Mouse (Mus musculus) limb, embryonic 15.5 days (tissue): ENCODE results near the gene 1700047I17Rik2. TPM values are rescaled to one million over a fixed set of nuclear protein-coding genes. Genes with fewer than 3 reads are reported as not detected.
"Not testable (repeated sequence)": the region's sequence is repeated elsewhere in the genome, so short reads cannot be mapped to it uniquely, and the experiment has no call there.

Experiments
- ATAC-seq: fragments of 200-750 bp; cut with Nextera tagmentation; 2 replicates; pipeline ENCODE4 v1.8.0; 2017; ENCODE audit warnings: low read depth, moderate TSS enrichment; ENCODE audit not compliant: insufficient number of reproducible peaks, low FRiP score, low TSS enrichment
- H3K27ac ChIP-seq: fragments of 300-500 bp; sonication (generic); 2 replicates; pipeline ENCODE4 v1.5.1; 2015; ENCODE audit warnings: moderate library complexity, mild to moderate bottlenecking, inconsistent platforms
- H3K27me3 ChIP-seq: fragments of 300-500 bp; sonication (generic); 2 replicates; pipeline ENCODE4 v1.6.1; 2015; ENCODE audit warnings: inconsistent platforms
- H3K36me3 ChIP-seq: fragments of 300-500 bp; sonication (generic); 2 replicates; pipeline ENCODE4 v1.6.1; 2015; ENCODE audit warnings: inconsistent platforms
- H3K4me1 ChIP-seq: fragments of 300-500 bp; sonication (generic); 2 replicates; pipeline ENCODE4 v1.6.1; 2015; ENCODE audit warnings: inconsistent platforms
- H3K4me2 ChIP-seq: fragments of 300-500 bp; sonication (generic); 2 replicates; pipeline ENCODE4 v1.6.1; 2015; ENCODE audit warnings: mild to moderate bottlenecking, inconsistent platforms
- H3K4me3 ChIP-seq: fragments of 300-500 bp; sonication (generic); 2 replicates; pipeline ENCODE4 v1.5.1; 2015; ENCODE audit warnings: mild to moderate bottlenecking, inconsistent platforms
- H3K9ac ChIP-seq: fragments of 300-500 bp; sonication (generic); 2 replicates; pipeline ENCODE4 v1.6.1; 2015; ENCODE audit warnings: inconsistent platforms
- H3K9me3 ChIP-seq: fragments of 300-500 bp; sonication (generic); 2 replicates; pipeline ENCODE4 v1.6.1; 2016; ENCODE audit warnings: inconsistent platforms
- WGBS: fragments of 180-500 bp; shearing (Covaris S2); methylation state at CpG from one replicate; pipeline ENCODE4 v1.1.7; 2015; 5-methylcytosine and 5-hydroxymethylcytosine counted together
- polyA plus RNA-seq: library from polyadenylated mRNA; unstranded; fragments of >200 nt; fragmentation: Nextera tagmentation; extraction: Ambion mirVana; gene quantifications from 2 replicates; pipeline ENCODE4 v1.2.1, GENCODE M21; 2015

Gene 1700047I17Rik2
- 0.35 TPM in 1 of 2 replicates, not detected in the other for polyA plus RNA-seq

DNA sequence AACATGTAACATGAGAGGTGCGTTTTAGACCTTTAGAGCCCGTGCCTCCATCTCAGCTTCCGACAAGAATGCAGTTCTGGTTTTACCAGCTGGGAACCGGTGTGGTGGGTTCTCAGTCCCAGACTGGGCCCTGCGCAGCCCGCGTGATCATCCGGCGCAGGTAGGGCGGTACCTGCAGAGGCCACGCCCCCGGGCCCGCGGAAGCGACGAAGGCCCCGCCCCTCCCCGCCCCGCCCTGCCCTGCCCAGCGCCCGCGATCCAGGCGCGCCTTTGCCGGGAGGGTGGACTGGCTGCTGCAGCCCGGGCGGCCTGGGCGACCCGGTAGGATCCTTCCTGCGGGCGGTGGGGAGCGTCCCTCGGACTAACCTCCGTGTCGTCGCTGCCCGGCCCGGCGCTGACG is at the start of gene 1700047I17Rik2:
Gene 1700047I17Rik2, plus strand, starts transcription at position 287 of the 400 bp plus-strand sequence.
- no CpG with 5 or more reads among the region's 40 CpGs for WGBS
- H3K9ac ChIP-seq, H3K4me1 ChIP-seq, H3K4me2 ChIP-seq, H3K4me3 ChIP-seq, H3K36me3 ChIP-seq, H3K9me3 ChIP-seq, H3K27ac ChIP-seq, H3K27me3 ChIP-seq: not testable (repeated sequence)
- peak; percentile 93 for ATAC-seq

GRCm38 (mm10) chr12:55154559-55155448 is 44.6 kb upstream of the 1700047I17Rik2 start, which contains the start of gene Srp54b:
Gene Srp54b, plus strand, starts transcription at chr12:55155104.
- not testable (repeated sequence) for H3K27me3 ChIP-seq, H3K4me2 ChIP-seq, H3K36me3 ChIP-seq, H3K4me1 ChIP-seq, H3K9ac ChIP-seq, H3K27ac ChIP-seq, H3K9me3 ChIP-seq
- peak within 1 kb of the TSS; percentile 30 for H3K4me3 ChIP-seq
- ATAC-seq, result peak; percentile 97
- whole genome bisulfite sequencing, result no CpG with 5 or more reads among the region's 57 CpGs

- H3K27ac ChIP-seq, H3K9ac ChIP-seq, H3K27me3 ChIP-seq, H3K4me2 ChIP-seq, H3K9me3 ChIP-seq, H3K36me3 ChIP-seq, H3K4me1 ChIP-seq: not testable (repeated sequence)
- WGBS, result under 1% methylated on average over 12 of the region's 24 CpGs
- peak overlapping the region; percentile 30 for H3K4me3 ChIP-seq
- peak; percentile 43 for ATAC-seq
Observed at GRCm38 (mm10) chr12:55155449-55155783, 44.0 kb upstream of the 1700047I17Rik2 start.

GRCm38 (mm10) chr12:55167034-55167557 is 32.3 kb upstream of the 1700047I17Rik2 start:
- not testable (repeated sequence) for ATAC-seq, H3K9ac ChIP-seq, H3K36me3 ChIP-seq, H3K4me1 ChIP-seq, H3K27ac ChIP-seq, H3K4me2 ChIP-seq, H3K4me3 ChIP-seq, H3K9me3 ChIP-seq, H3K27me3 ChIP-seq
- WGBS, result no CpG with 5 or more reads among the region's 7 CpGs

- H3K4me1 ChIP-seq, H3K27me3 ChIP-seq, H3K36me3 ChIP-seq, ATAC-seq, H3K27ac ChIP-seq, H3K4me2 ChIP-seq, H3K9me3 ChIP-seq, H3K9ac ChIP-seq, H3K4me3 ChIP-seq: not testable (repeated sequence)
- WGBS, result no CpG with 5 or more reads among the region's 8 CpGs
Observed at GRCm38 (mm10) chr12:55187686-55188085, 11.7 kb upstream of the 1700047I17Rik2 start.

DNA sequence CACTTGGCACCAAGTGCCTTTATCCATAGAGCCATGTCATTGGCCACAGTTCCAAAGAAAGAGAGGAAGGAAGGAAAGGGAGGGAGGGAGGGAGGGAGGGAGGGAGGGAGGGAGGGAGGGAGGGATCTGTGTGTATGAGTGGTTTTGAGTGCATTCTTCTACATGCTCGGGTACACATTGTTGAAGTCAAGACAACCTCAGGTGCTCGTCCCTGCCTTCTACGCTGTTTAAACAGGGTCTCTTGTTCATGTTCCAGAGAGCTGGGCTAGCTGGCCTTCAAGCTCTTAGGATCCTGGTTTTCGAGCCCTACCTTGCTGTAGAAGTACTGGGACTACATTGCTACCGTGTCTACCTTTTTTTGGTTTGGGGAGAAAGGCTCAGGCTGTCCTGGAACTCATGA is 10.3 kb upstream of the 1700047I17Rik2 start:
- WGBS, result no CpG with 5 or more reads among the region's 5 CpGs
- H3K9ac ChIP-seq, H3K27ac ChIP-seq, H3K36me3 ChIP-seq, H3K4me1 ChIP-seq, H3K9me3 ChIP-seq, H3K4me2 ChIP-seq, H3K27me3 ChIP-seq, ATAC-seq, H3K4me3 ChIP-seq: not testable (repeated sequence)

DNA sequence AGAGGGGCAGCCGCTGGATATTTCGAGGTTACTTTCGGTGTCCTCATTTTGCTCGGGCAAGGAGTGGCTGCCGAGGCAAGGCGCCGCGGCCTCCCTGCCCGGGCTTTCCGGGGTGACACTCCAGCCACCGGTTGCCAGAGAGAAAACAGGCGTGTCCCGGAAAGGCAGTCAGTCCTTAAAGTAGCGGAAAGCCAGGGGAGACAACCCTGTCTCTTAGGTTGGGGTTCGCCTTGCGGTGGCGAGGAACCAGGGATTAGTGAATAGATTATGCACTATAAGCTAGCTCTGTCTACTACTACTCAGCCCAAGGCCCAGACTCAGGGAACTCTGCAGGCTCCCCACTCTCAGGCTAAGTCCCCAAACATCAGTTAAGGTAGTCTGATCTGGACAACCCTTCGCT is 407 bp downstream of the 1700047I17Rik2 start:
- H3K9ac ChIP-seq, H3K4me1 ChIP-seq, H3K36me3 ChIP-seq, H3K27me3 ChIP-seq, H3K9me3 ChIP-seq, H3K4me2 ChIP-seq, H3K27ac ChIP-seq, H3K4me3 ChIP-seq: not testable (repeated sequence)
- WGBS, result no CpG with 5 or more reads among the region's 18 CpGs
- ATAC-seq, result peak; percentile 27

- not testable (repeated sequence) for H3K4me1 ChIP-seq, H3K36me3 ChIP-seq, H3K4me2 ChIP-seq, H3K9me3 ChIP-seq, ATAC-seq, H3K9ac ChIP-seq, H3K4me3 ChIP-seq, H3K27ac ChIP-seq, H3K27me3 ChIP-seq
- no CpG with 5 or more reads among the region's 6 CpGs for WGBS
Observed at GRCm38 (mm10) chr12:55212944-55213343, 13.6 kb downstream of the 1700047I17Rik2 start.

DNA sequence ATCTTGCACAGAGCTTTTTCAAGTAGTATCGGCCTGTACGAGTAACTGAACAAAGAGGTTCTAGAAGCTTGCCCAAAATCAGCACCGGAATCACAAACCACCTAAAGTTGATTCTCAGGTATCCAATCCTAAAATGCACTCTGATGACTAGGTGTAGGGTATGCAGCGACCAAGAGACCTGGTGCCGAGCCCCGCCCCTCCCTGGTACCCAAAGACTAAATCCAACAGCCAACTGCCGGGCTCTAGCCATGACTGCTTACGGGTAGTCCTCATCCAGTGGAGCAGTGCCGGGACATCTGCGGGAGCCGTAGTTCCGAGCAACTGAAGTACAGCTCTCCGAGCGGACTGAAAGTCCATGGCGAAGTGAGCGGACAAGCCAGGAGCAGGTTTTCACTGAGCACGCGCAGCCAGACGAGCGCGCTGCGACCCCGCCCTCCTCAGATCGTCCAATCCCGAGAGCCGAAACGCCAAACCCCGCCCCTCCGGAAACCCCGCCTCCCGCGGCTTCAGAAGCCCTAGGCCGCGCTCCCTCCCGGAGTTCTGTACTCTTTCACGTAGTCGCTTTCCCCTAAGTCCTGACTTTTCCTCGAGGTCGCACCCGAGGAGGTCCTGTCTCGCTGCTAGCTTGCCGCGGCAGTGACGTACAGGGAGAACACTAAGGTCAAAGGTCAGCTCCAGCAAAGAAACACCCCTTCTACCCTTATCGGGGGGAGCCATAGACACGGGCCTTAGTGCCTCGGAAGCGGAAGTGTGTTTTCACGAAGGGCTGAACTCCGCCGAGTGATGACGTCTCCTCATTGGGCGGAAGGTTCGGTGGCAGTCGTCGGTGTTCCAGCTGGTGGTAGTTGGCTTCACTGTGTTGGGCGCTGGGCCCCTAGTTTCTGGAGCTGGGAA is 30.5 kb downstream of the 1700047I17Rik2 start, which contains the start of gene Srp54c:
Gene Srp54c, plus strand, starts transcription at position 543 of the 894 bp plus-strand sequence.
- not testable (repeated sequence) for H3K4me2 ChIP-seq, H3K27ac ChIP-seq, H3K9me3 ChIP-seq, H3K4me1 ChIP-seq, H3K36me3 ChIP-seq, H3K9ac ChIP-seq, H3K27me3 ChIP-seq
- WGBS, result no CpG with 5 or more reads among the region's 57 CpGs
- H3K4me3 ChIP-seq, result peak within 1 kb of the TSS; percentile 36
- ATAC-seq, result peak; percentile 98

GRCm38 (mm10) chr12:55230520-55230861 is 31.1 kb downstream of the 1700047I17Rik2 start:
- not testable (repeated sequence) for H3K9me3 ChIP-seq, H3K27ac ChIP-seq, ATAC-seq, H3K36me3 ChIP-seq, H3K9ac ChIP-seq, H3K4me2 ChIP-seq, H3K4me1 ChIP-seq, H3K27me3 ChIP-seq
- WGBS, result 0% methylated on average over 14 of the region's 25 CpGs
- H3K4me3 ChIP-seq, result peak overlapping the region; percentile 36

GRCm38 (mm10) chr12:55242243-55242642 is 42.9 kb downstream of the 1700047I17Rik2 start:
- H3K4me1 ChIP-seq, H3K9ac ChIP-seq, H3K9me3 ChIP-seq, H3K4me3 ChIP-seq, H3K27me3 ChIP-seq, ATAC-seq, H3K4me2 ChIP-seq, H3K27ac ChIP-seq, H3K36me3 ChIP-seq: not testable (repeated sequence)
- WGBS, result no CpG with 5 or more reads among the region's 8 CpGs

- H3K9ac ChIP-seq, H3K27me3 ChIP-seq, H3K4me3 ChIP-seq, H3K36me3 ChIP-seq, H3K27ac ChIP-seq, ATAC-seq, H3K9me3 ChIP-seq, H3K4me1 ChIP-seq, H3K4me2 ChIP-seq: not testable (repeated sequence)
- WGBS, result no CpG with 5 or more reads among the region's 8 CpGs
Observed at GRCm38 (mm10) chr12:55261950-55262349, 62.6 kb downstream of the 1700047I17Rik2 start.
